Mouse (Mus musculus): ENCODE results near the gene Slc35f4. TPM values are rescaled to one million over a fixed set of nuclear protein-coding genes. Genes with fewer than 3 reads are reported as not detected.

The Slc35f4 gene
- polyA plus RNA-seq (2015; fragmentation: Nextera tagmentation; extraction: Ambion mirVana), result 6.1 and 6.4 TPM in 2 replicates

DNA sequence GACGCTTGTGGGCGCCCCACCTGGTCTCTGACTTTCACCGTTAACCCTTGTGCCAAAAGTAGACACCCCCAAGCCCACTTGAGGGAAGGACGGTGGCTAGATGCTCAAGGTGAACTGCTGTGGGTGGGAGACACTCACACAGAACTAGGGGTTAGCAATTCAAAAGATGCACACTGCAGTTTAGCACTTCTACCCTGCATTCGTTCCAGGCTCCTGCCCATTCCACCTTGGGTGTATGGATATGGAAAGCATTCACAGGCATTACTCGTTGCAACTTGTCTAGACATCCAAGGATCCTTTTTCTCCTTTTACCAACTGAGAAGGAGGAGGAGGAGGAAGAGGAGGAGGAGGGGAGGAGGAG, at the start of gene Slc35f4:
Gene Slc35f4 (minus strand): TSS at position 116 of the 361 bp plus-strand sequence.
- no peaks in the 10 kb centered on the region for H3K9me3 ChIP-seq
- no peaks in the 10 kb centered on the region for H3K36me3 ChIP-seq
- peak within 1 kb of the TSS; percentile 96 for H3K4me2 ChIP-seq (replicated peaks)
- WGBS, result 6% methylated on average over 6 of the region's 6 CpGs
- H3K27me3 ChIP-seq, result no peaks in the 10 kb centered on the region
- peak; percentile 66; the same call in 1 of the 2 replicates for ATAC-seq (replicated peaks)
- H3K27ac ChIP-seq (replicated peaks), result no peak within 1 kb of the TSS
- peak within 1 kb of the TSS; percentile 62 for H3K4me3 ChIP-seq
- H3K9ac ChIP-seq (replicated peaks), result peak within 1 kb of the TSS; percentile 61
- peaks cover 4% of the 10 kb centered on the region; the same call in 1 of the 2 replicates for H3K4me1 ChIP-seq

DNA sequence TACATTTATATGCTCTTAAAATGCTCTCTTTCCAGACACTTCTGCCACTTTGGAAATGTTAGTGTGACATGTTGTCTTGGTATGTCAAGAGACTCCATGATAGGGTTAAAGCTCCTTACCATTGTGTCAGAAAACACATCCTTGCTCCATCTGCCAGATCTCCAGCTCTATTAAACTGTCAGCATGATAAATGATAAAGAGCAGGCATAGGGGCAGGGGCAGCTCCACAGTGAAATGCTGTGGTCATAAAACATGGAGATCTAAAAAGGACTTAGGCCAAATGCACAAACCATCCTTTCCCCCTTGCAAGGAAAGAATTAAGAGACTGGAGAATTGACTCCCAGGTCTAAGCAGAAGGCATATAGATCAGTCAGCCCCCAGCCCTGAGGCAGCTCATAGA, 42.5 kb upstream of the Slc35f4 start:
- no peak overlapping the region for H3K4me2 ChIP-seq (replicated peaks)
- no peak overlapping the region for H3K4me3 ChIP-seq
- H3K9me3 ChIP-seq, result no peaks in the 10 kb centered on the region
- no peaks in the 10 kb centered on the region for H3K27me3 ChIP-seq
- no peaks in the 10 kb centered on the region for H3K36me3 ChIP-seq
- H3K9ac ChIP-seq (replicated peaks), result no peak overlapping the region
- no peak overlapping the region for H3K27ac ChIP-seq (replicated peaks)
- ATAC-seq (replicated peaks), result no peak
- H3K4me1 ChIP-seq, result no peaks in the 10 kb centered on the region

DNA sequence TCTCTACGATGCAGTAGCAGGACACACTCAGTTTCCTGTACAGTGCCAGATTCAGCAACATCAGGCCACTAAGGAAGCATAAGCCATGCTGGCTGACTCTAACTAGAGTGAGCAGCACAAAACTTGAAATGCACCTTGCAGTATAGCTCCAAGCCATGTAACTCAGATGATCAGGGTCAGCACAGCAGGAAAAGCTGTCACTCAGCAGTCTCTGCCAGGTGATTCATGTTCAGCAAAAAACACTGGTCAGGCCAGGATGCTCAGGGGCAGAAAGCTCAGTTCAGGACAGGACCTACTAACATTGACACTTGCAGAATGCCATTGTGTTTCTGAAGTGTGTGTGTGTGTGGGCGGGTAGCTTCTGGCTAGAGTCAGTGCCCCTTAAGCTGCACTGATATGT, 34.9 kb upstream of the Slc35f4 start:
- Histone ChIP-seq H3K9ac (replicated peaks) (no peak overlapping the region), H3K4me2 (replicated peaks) (no peak overlapping the region), H3K36me3 (no peaks in the 10 kb centered on the region), H3K9me3 (no peaks in the 10 kb centered on the region), H3K27me3 (no peaks in the 10 kb centered on the region), H3K27ac (replicated peaks) (no peak overlapping the region), H3K4me1 (no peaks in the 10 kb centered on the region), H3K4me3 (no peak overlapping the region)
- no peak for ATAC-seq (replicated peaks)
- 74% methylated on average over 2 of the region's 2 CpGs for WGBS

GRCm38 (mm10) chr14:49540104-49540503, 14.3 kb upstream of the Slc35f4 start:
- WGBS, result 60% methylated on average over 1 of the region's 1 CpGs
- Histone ChIP-seq H3K36me3 (no peaks in the 10 kb centered on the region), H3K4me3 (no peak overlapping the region), H3K4me2 (replicated peaks) (no peak overlapping the region), H3K9ac (replicated peaks) (no peak overlapping the region), H3K9me3 (no peaks in the 10 kb centered on the region), H3K27me3 (no peaks in the 10 kb centered on the region), H3K4me1 (no peaks in the 10 kb centered on the region), H3K27ac (replicated peaks) (no peak overlapping the region)
- ATAC-seq (replicated peaks), result no peak

DNA sequence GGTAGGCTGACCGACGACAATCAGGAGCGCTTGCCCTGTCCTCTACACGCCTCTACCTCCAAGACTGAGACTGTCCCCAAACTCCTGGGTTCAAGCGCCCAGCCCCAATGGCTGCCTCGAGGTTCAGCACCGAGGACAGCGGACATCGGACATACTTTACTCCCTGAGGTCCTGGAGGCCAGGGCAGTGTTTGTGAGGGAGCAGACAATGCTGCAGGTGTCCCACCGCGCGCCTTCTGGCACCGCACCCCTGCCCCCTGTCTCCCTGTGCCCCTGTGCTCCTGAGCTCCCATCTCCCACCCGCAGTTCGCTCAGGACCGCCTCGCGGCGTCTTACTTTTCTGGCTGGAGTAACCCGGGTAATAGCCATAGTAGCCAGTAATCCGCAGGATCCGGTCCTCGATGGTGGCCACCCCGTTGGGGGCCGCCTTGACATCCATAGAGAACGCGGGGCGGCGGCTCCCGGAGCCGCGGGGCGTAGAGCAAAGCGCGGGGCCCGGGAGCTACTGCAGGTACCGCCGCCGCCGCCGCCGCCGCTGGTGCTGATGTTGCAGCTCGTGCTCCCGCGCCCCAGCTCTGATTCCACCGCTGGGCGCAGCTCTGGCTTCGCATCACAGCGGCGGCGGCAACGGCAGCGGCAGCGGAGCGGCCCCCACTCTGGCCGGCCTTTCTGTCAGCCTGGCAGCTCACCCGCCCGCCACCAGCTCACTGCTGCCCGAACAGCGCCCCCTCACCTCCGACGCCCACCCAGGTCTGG, 493 bp downstream of the Slc35f4 start:
- H3K27me3 ChIP-seq, result no peaks in the 10 kb centered on the region
- no peak overlapping the region for H3K27ac ChIP-seq (replicated peaks)
- WGBS, result under 1% methylated on average over 63 of the region's 63 CpGs

GRCm38 (mm10) chr14:49524665-49525064, 1.2 kb downstream of the Slc35f4 start:
- Histone ChIP-seq H3K9me3 (no peaks in the 10 kb centered on the region), H3K27ac (replicated peaks) (no peak overlapping the region), H3K9ac (replicated peaks) (no peak overlapping the region), H3K27me3 (no peaks in the 10 kb centered on the region), H3K36me3 (no peaks in the 10 kb centered on the region), H3K4me2 (replicated peaks) (peak overlapping the region; percentile 96), H3K4me3 (peak overlapping the region; percentile 62), H3K4me1 (peaks cover 4% of the 10 kb centered on the region; the same call in 1 of the 2 replicates)
- WGBS, result 57% methylated on average over 8 of the region's 8 CpGs
- ATAC-seq (replicated peaks), result peak; percentile 32; the same call in 1 of the 2 replicates

More for the DNA sequence above, 493 bp downstream of the Slc35f4 start:
- Histone ChIP-seq H3K4me1 (peaks cover 4% of the 10 kb centered on the region; the same call in 1 of the 2 replicates), H3K4me3 (peak overlapping the region; percentile 62), H3K9me3 (no peaks in the 10 kb centered on the region), H3K9ac (replicated peaks) (peak overlapping the region; percentile 61), H3K36me3 (no peaks in the 10 kb centered on the region), H3K4me2 (replicated peaks) (peak overlapping the region; percentile 96)
- peak; percentile 92 for ATAC-seq (replicated peaks)

DNA sequence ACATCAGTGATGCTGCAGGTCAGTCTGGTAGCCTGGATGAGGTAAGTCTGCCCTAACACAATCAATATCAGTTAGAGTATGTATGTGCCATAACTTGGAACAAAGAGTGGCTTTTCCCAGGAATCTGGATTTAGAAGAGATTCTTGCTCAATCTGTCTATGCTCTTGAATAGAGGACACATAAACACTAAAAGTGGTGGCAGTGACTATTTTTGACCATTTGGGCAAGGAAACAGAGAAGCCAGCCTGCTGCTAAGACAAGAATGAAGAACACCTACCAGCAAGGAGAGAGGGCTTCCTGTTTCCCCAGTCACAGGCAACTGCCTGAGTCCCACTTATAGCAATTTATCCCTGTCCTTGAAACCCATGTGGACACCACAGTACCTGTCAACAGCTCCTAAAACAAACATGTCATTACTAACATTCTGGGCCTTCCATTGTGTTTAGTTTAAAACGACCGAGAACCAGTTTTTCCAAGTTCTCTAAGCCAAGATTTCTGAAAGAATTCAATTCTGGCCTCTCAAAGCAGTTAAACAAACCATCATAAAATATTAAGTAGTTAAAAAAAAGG, 10.7 kb downstream of the Slc35f4 start:
- Histone ChIP-seq H3K27me3 (no peaks in the 10 kb centered on the region), H3K9me3 (no peaks in the 10 kb centered on the region), H3K4me1 (no peaks in the 10 kb centered on the region), H3K4me3 (no peak overlapping the region), H3K36me3 (no peaks in the 10 kb centered on the region), H3K4me2 (replicated peaks) (no peak overlapping the region), H3K9ac (replicated peaks) (no peak overlapping the region), H3K27ac (replicated peaks) (no peak overlapping the region)
- WGBS, result 83% methylated on average over 2 of the region's 2 CpGs
- no peak for ATAC-seq (replicated peaks)

GRCm38 (mm10) chr14:49514137-49514536, 11.7 kb downstream of the Slc35f4 start:
- WGBS, result 85% methylated on average over 2 of the region's 2 CpGs
- no peaks in the 10 kb centered on the region for H3K36me3 ChIP-seq

DNA sequence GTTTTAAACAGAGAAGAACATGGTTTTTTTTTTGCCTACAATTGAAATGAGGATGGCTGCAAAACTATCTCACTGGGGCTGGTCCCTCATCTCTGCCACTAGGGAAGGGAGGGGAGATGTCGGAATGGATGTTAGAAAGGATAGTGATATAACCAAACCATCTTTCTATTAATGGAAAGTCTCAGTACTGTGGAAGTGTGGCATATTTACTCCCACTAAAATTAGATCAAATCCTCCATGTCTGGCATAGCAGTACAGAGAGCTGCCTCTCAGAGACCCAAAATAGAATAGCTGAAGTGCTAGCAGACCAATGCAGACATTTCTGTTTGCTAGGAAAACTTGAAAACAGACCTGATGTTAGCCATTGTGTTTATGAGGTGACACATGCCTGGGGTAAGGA, 30.7 kb downstream of the Slc35f4 start:
- Histone ChIP-seq H3K36me3 (no peaks in the 10 kb centered on the region), H3K4me3 (no peak overlapping the region), H3K27ac (replicated peaks) (no peak overlapping the region), H3K4me1 (no peaks in the 10 kb centered on the region), H3K27me3 (no peaks in the 10 kb centered on the region), H3K9ac (replicated peaks) (no peak overlapping the region), H3K9me3 (no peaks in the 10 kb centered on the region), H3K4me2 (replicated peaks) (no peak overlapping the region)
- no peak for ATAC-seq (replicated peaks)
- 73% methylated on average over 1 of the region's 1 CpGs for whole genome bisulfite sequencing

More at GRCm38 (mm10) chr14:49514137-49514536, 11.7 kb downstream of the Slc35f4 start:
- Histone ChIP-seq H3K9me3 (no peaks in the 10 kb centered on the region), H3K27me3 (no peaks in the 10 kb centered on the region), H3K9ac (replicated peaks) (no peak overlapping the region), H3K27ac (replicated peaks) (no peak overlapping the region), H3K4me3 (no peak overlapping the region), H3K4me2 (replicated peaks) (no peak overlapping the region), H3K4me1 (no peaks in the 10 kb centered on the region)
- no peak for ATAC-seq (replicated peaks)

- no peak overlapping the region for H3K27ac ChIP-seq (replicated peaks)
- no peaks in the 10 kb centered on the region for H3K4me1 ChIP-seq
- no peaks in the 10 kb centered on the region for H3K9me3 ChIP-seq
- H3K4me3 ChIP-seq, result no peak overlapping the region
- WGBS, result 61% methylated on average over 1 of the region's 1 CpGs
- H3K27me3 ChIP-seq, result no peaks in the 10 kb centered on the region
- H3K9ac ChIP-seq (replicated peaks), result no peak overlapping the region
- no peaks in the 10 kb centered on the region for H3K36me3 ChIP-seq
- no peak for ATAC-seq (replicated peaks)
- no peak overlapping the region for H3K4me2 ChIP-seq (replicated peaks)
Measured at GRCm38 (mm10) chr14:49493793-49494192, 32.1 kb downstream of the Slc35f4 start.

GRCm38 (mm10) chr14:49492506-49492905, 33.3 kb downstream of the Slc35f4 start:
- no peaks in the 10 kb centered on the region for H3K27me3 ChIP-seq
- no peaks in the 10 kb centered on the region for H3K4me1 ChIP-seq
- 80% methylated on average over 3 of the region's 3 CpGs for WGBS
- no peak overlapping the region for H3K9ac ChIP-seq (replicated peaks)
- no peak for ATAC-seq (replicated peaks)
- H3K4me2 ChIP-seq (replicated peaks), result no peak overlapping the region
- H3K4me3 ChIP-seq, result no peak overlapping the region
- no peaks in the 10 kb centered on the region for H3K36me3 ChIP-seq
- H3K27ac ChIP-seq (replicated peaks), result no peak overlapping the region
- no peaks in the 10 kb centered on the region for H3K9me3 ChIP-seq

DNA sequence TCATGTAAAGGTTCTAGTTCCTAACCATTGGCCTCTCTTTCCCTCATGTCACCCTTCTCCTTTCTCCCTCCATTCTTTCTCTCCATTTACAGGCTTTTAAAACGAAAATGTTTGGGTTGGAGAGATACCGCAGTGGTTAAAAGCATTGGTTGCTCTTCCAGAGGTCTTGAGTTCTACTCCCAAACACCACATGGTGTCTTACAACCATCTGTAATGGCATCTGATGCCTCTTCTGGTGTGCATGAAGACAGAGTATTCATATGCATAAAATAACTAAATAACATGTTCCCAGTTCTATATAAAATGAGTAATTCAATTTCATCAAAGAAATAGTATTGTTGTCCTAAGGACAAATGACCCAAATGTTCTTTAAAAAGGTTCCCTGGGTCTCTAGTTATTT, 49.2 kb downstream of the Slc35f4 start:
- no peak overlapping the region for H3K27ac ChIP-seq (replicated peaks)
- no peak overlapping the region for H3K9ac ChIP-seq (replicated peaks)
- no peaks in the 10 kb centered on the region for H3K4me1 ChIP-seq
- H3K36me3 ChIP-seq, result no peaks in the 10 kb centered on the region
- H3K27me3 ChIP-seq, result no peaks in the 10 kb centered on the region
- no peak overlapping the region for H3K4me3 ChIP-seq
- H3K4me2 ChIP-seq (replicated peaks), result no peak overlapping the region
- WGBS, result 80% methylated on average over 2 of the region's 2 CpGs
- no peaks in the 10 kb centered on the region for H3K9me3 ChIP-seq
- ATAC-seq (replicated peaks), result no peak
